Mouse (Mus musculus): ENCODE measurements around the gene Ubox5. TPM values are rescaled to one million over a fixed set of nuclear protein-coding genes. Genes with fewer than 3 reads are reported as not detected.
A peak's percentile ranks its signal among the peaks of the same experiment; 100 is the strongest.

The Ubox5 gene
- polyA plus RNA-seq, 1 experiment from 2014 or later = 5.0 TPM

DNA sequence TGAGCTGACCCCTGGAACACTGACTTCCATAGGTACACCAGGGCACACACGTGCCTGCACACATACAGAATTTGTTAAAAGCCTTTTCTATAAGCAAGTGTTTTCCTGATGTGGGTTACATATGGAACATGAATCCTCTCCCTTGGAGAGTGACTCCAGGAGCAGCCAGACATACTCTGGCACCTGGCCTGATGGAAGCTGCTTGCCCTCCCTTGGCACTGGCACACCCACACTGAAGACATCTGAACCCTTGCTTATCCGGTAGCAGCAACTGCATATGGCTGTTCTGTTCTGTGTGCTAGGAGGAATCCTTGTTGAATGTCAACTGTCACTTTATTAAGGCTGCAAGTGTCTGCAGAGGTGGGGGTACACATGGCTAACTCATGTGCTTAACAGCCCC lies 38.8 kb downstream of the Ubox5 start:
- H3K4me3 ChIP-seq (replicated peaks) = no peak overlapping the region
- ATAC-seq (ENCODE audit: insufficient read depth) = no peak
- H3K4me1 ChIP-seq (replicated peaks) = 0 out of 2 replicates have a peak, but pooled peaks cover under 1% of the 10 kb centered on the region
- peaks cover 9% of the 10 kb centered on the region; the same call in 1 of the 2 replicates for H3K36me3 ChIP-seq (replicated peaks)
- no peaks in the 10 kb centered on the region for H3K9me3 ChIP-seq (replicated peaks)
- H3K27me3 ChIP-seq = no peaks in the 10 kb centered on the region
- no peak overlapping the region for H3K27ac ChIP-seq (replicated peaks)
- WGBS (ENCODE audit: insufficient replicate concordance) = 71% methylated on average over 2 of the region's 2 CpGs
- no peak overlapping the region for H3K4me2 ChIP-seq
- H3K9ac ChIP-seq = no peak overlapping the region

DNA sequence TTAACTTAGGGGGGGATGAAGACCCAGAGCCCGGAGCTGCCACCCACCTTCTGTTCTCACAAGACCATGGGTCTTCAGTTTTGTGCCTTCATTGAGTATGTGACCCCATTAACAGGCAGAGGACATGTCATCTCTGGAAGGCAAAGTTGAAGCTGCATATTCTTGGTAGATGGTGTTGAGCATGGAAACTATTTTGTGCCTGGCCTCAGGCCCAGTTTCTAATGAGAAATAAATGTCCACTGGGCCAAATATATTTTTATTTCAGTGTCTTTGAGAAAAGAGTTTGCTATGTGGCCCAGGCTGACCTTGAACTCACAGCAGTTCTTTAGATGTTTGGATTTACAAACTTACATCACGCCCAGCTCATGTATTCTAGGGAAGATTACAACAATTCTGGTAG lies 40.1 kb downstream of the Ubox5 start:
- H3K27ac ChIP-seq (replicated peaks) = no peak overlapping the region
- no peaks in the 10 kb centered on the region for H3K4me1 ChIP-seq (replicated peaks)
- H3K9me3 ChIP-seq (replicated peaks) = no peaks in the 10 kb centered on the region
- ATAC-seq (ENCODE audit: insufficient read depth) = no peak
- no peak overlapping the region for H3K4me3 ChIP-seq (replicated peaks)
- H3K9ac ChIP-seq = no peak overlapping the region
- no peaks in the 10 kb centered on the region for H3K27me3 ChIP-seq
- H3K4me2 ChIP-seq = no peak overlapping the region
- peaks cover 3% of the 10 kb centered on the region; the same call in 1 of the 2 replicates for H3K36me3 ChIP-seq (replicated peaks)
- WGBS (ENCODE audit: insufficient replicate concordance) = 82% methylated on average over 2 of the region's 2 CpGs

DNA sequence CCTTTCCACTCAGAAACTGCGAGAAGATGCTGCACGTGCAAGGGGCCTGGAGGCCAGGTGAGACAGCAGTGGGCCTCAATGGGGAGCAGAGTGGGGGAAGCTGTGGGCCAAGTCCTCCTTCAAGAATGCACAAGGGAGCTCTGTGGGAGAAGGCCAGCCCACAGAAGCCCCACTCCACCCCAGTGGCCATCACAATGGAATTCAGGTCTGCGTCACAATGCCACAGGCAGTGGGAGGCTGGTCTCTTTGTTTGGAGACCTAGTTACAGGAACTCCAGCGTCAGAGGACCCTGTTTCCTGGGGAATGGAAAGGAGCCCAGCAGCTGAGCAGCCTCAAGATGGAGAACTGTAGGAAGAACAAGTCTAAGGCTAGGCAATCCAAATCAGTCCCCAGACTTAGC lies 40.7 kb downstream of the Ubox5 start:
- no peak for ATAC-seq (ENCODE audit: insufficient read depth)
- no peak overlapping the region for H3K4me3 ChIP-seq (replicated peaks)
- H3K36me3 ChIP-seq (replicated peaks) = no peaks in the 10 kb centered on the region
- H3K4me2 ChIP-seq = no peak overlapping the region
- H3K9me3 ChIP-seq (replicated peaks) = no peaks in the 10 kb centered on the region
- no peak overlapping the region for H3K27ac ChIP-seq (replicated peaks)
- H3K4me1 ChIP-seq (replicated peaks) = no peaks in the 10 kb centered on the region
- peaks cover 3% of the 10 kb centered on the region; the same call in 1 of the 2 replicates for H3K27me3 ChIP-seq
- 66% methylated on average over 4 of the region's 4 CpGs for WGBS (ENCODE audit: insufficient replicate concordance)
- H3K9ac ChIP-seq = no peak overlapping the region

DNA sequence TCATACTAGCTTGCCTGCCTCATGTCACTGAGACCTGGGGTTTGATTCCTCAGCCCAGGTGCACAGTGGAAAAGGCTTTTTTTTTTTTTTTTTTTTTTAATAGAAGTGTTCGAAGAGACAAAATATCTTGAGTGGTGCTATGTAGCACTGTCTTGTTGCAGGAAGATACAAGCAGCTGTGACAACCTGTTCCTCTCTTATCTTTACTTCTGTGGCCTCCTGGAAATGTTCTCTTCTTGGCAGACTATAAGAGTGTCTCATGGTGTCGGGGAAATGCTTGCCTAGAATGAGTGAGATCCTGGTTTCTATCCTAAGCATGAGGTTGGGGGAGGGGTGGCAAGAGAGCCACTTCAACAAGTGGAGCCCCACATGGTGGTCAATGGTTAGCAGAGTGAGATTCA lies 41.5 kb downstream of the Ubox5 start:
- H3K27ac ChIP-seq (replicated peaks) = no peak overlapping the region
- H3K4me3 ChIP-seq (replicated peaks) = no peak overlapping the region
- no peaks in the 10 kb centered on the region for H3K36me3 ChIP-seq (replicated peaks)
- peaks cover 10% of the 10 kb centered on the region; the same call in 1 of the 2 replicates for H3K27me3 ChIP-seq
- ATAC-seq (ENCODE audit: insufficient read depth) = no peak
- WGBS (ENCODE audit: insufficient replicate concordance) = 24% methylated on average over 2 of the region's 2 CpGs
- no peaks in the 10 kb centered on the region for H3K4me1 ChIP-seq (replicated peaks)
- no peak overlapping the region for H3K4me2 ChIP-seq
- no peaks in the 10 kb centered on the region for H3K9me3 ChIP-seq (replicated peaks)
- H3K9ac ChIP-seq = no peak overlapping the region

DNA sequence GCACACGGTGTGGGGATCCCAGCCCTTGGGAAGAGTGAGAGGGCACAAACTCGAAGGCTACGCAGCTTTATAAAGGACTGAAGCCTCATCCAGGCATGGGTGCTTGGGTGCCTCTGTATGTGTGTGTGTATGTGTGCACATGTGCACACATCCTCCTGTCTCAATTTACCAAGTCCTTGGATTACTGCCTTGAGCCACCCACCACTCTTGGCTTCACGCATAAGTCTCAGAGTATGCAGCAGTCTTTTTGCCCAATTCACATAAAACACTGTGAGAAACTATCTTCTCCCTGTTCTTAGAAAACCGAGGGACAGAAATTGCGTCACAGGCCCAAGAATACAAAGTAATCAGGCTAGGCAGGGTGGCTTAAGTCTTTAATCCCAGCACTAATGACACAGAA lies 43.8 kb downstream of the Ubox5 start:
- Histone ChIP-seq H3K27ac (replicated peaks) (no peak overlapping the region), H3K36me3 (replicated peaks) (no peaks in the 10 kb centered on the region), H3K4me3 (replicated peaks) (no peak overlapping the region), H3K9ac (no peak overlapping the region), H3K9me3 (replicated peaks) (no peaks in the 10 kb centered on the region), H3K4me2 (no peak overlapping the region), H3K4me1 (replicated peaks) (no peaks in the 10 kb centered on the region), H3K27me3 (peaks cover 34% of the 10 kb centered on the region)
- no peak for ATAC-seq (ENCODE audit: insufficient read depth)
- WGBS (ENCODE audit: insufficient replicate concordance) = 59% methylated on average over 6 of the region's 6 CpGs

DNA sequence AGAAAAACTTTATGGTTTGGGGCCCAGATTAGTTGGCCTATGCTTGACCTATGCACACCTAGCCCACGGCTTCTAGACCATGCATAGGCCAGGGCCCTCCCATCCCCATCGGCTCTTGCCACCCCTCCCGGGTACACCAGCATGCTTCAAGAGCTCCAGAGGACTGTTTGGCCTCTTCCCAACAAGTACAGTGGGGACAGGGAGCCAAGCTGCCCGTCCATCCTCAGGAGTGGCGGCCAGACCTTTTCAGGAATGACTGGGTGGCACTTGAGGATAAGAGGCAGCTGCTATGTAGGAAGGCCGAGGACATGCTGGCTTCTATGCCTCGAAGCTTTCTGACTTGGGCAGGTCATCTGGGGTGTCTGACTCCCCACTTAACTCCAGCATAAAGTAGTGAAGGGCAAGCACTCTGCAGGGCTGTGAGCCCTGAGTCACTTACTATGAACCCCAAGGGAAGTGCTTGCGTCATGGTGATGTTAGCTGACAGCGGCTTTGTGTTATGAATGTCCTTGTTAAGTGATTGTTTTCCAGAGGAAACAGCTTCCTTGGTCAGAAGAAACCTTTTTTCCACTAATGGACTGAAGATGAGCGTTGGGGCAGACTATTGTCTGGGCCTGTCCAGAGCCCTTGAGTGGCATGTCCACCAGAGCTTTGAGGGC lies 45.8 kb downstream of the Ubox5 start:
- Histone ChIP-seq H3K27me3 (peaks cover 53% of the 10 kb centered on the region), H3K9ac (no peak overlapping the region), H3K4me1 (replicated peaks) (peaks cover 4% of the 10 kb centered on the region), H3K9me3 (replicated peaks) (no peaks in the 10 kb centered on the region), H3K36me3 (replicated peaks) (no peaks in the 10 kb centered on the region), H3K4me3 (replicated peaks) (no peak overlapping the region), H3K4me2 (no peak overlapping the region), H3K27ac (replicated peaks) (no peak overlapping the region)
- 60% methylated on average over 10 of the region's 10 CpGs for WGBS (ENCODE audit: insufficient replicate concordance)
- ATAC-seq (ENCODE audit: insufficient read depth) = no peak

DNA sequence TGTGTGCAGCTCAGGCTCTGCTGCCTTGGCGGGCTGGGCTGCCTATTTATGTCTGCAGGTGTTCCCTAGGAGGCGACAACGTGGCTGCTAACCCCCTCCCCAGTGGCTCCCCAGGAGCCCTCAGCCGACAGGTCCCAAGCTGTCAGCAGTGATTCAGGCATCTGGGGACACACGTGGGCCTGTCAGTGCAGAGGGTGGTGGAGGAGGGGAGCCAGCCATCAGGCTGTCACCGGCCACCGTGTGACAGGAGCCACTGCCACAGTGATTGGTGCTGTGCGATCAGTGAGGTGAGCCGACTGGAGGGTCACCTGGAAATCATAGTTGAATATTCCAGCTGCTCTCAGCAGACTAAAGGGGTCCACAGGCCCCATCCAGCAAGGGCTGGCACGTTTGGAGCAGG lies 47.3 kb downstream of the Ubox5 start, which contains the start of gene Avp:
Avp (minus strand) TSS at position 3 of the 400 bp plus-strand sequence.
- Histone ChIP-seq H3K27ac (replicated peaks) (no peak within 1 kb of the TSS), H3K27me3 (peaks cover 68% of the 10 kb centered on the region), H3K9ac (no peak within 1 kb of the TSS), H3K9me3 (replicated peaks) (no peaks in the 10 kb centered on the region), H3K4me2 (no peak within 1 kb of the TSS), H3K4me3 (replicated peaks) (no peak within 1 kb of the TSS), H3K36me3 (replicated peaks) (no peaks in the 10 kb centered on the region), H3K4me1 (replicated peaks) (peaks cover 8% of the 10 kb centered on the region)
- WGBS (ENCODE audit: insufficient replicate concordance) = 39% methylated on average over 10 of the region's 10 CpGs
- ATAC-seq (ENCODE audit: insufficient read depth) = no peak

DNA sequence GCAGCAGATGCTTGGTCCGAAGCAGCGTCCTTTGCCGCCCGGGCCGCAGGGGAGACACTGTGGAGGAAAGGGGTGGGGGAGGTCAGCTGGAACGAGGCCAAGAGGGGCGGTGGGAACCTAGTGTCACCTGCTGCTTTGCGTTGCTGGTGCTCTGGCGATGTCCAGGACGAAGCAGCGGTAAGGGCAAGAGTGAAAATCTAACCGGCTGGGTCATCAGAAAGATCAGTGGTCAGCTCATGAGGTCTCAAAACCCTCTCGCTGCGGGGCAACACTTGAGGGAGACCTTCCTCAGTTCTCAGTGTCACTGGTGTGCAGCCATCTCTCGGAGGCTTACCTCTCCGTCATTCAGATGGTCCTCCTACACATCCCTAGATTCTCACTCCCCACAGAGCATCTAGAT lies 48.6 kb downstream of the Ubox5 start:
- H3K4me2 ChIP-seq = no peak overlapping the region
- no peak for ATAC-seq (ENCODE audit: insufficient read depth)
- no peak overlapping the region for H3K27ac ChIP-seq (replicated peaks)
- H3K4me1 ChIP-seq (replicated peaks) = peaks cover 15% of the 10 kb centered on the region
- 5% methylated on average over 16 of the region's 16 CpGs for WGBS (ENCODE audit: insufficient replicate concordance)
- H3K27me3 ChIP-seq = peaks cover 82% of the 10 kb centered on the region
- no peaks in the 10 kb centered on the region for H3K36me3 ChIP-seq (replicated peaks)
- no peak overlapping the region for H3K9ac ChIP-seq
- no peaks in the 10 kb centered on the region for H3K9me3 ChIP-seq (replicated peaks)
- H3K4me3 ChIP-seq (replicated peaks) = no peak overlapping the region

DNA sequence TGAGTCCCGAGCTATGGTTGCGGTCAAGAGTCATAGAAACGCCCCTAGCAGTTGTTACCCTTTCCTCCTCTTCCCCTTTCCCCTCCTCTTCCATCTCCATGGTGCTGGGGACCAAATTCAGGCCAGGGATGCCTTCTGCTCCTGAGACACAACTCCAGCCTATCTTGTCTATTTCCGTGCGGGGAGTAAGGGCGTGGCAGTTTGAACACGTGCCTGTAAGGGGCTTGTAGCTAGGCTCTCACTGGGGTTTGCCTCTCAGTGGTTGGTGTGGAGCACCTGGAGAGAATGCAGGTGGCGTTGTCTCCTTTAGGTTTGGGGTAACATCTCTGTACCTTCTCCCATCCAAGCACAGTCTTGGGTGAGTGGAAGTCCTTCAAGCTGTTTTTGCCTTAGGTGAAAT lies 50.0 kb downstream of the Ubox5 start:
- H3K4me2 ChIP-seq = no peak overlapping the region
- H3K4me3 ChIP-seq (replicated peaks) = no peak overlapping the region
- no peak overlapping the region for H3K9ac ChIP-seq
- no peaks in the 10 kb centered on the region for H3K36me3 ChIP-seq (replicated peaks)
- H3K4me1 ChIP-seq (replicated peaks) = peaks cover 15% of the 10 kb centered on the region
- peaks cover 96% of the 10 kb centered on the region for H3K27me3 ChIP-seq
- no peaks in the 10 kb centered on the region for H3K9me3 ChIP-seq (replicated peaks)
- 5% methylated on average over 8 of the region's 8 CpGs for WGBS (ENCODE audit: insufficient replicate concordance)
- no peak for ATAC-seq (ENCODE audit: insufficient read depth)
- no peak overlapping the region for H3K27ac ChIP-seq (replicated peaks)

DNA sequence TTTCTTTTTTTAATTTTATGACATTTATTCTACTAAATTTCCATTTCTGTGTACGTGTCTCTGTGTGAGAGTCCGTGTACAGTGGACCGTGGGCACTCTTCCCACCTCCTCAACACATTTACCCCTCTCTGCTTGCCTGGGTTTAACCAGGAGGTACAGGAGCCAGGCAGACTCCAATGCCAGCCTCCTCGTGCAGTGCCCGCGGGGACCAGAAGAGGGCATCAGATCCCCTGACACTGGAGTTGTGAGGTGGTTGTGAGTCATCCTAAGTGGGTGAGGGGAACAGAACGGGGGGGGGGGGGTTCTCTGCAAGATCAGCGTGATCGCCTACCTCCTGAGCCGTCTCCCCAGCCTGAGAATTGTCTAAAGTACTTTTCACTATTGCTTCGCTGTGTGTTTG lies 51.7 kb downstream of the Ubox5 start:
- Histone ChIP-seq H3K4me3 (replicated peaks) (no peak overlapping the region), H3K4me1 (replicated peaks) (peaks cover 15% of the 10 kb centered on the region), H3K27me3 (peaks cover 95% of the 10 kb centered on the region), H3K9me3 (replicated peaks) (no peaks in the 10 kb centered on the region), H3K4me2 (no peak overlapping the region), H3K27ac (replicated peaks) (no peak overlapping the region), H3K36me3 (replicated peaks) (no peaks in the 10 kb centered on the region), H3K9ac (no peak overlapping the region)
- 10% methylated on average over 11 of the region's 11 CpGs for WGBS (ENCODE audit: insufficient replicate concordance)
- ATAC-seq (ENCODE audit: insufficient read depth) = no peak

DNA sequence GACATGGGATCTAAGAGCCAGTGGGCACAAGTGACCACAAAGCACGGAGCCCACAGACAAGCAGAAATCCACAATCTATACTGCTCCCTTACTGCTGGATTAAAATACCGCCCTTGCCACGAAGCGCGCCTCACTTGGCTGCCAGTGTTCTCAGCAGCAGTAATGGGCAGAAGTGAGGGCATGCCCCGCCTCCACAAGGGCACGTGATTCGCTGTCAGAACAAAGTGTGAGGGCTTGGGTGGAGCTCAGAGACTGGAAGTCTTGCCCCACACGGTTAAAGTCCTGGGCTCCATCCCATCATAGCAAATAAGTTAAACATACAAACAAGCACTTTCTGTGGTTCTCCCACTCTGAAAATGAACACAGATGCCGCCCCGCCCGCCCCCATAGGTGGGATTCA lies 52.2 kb downstream of the Ubox5 start:
- Histone ChIP-seq H3K9me3 (replicated peaks) (no peaks in the 10 kb centered on the region), H3K27ac (replicated peaks) (no peak overlapping the region), H3K4me2 (peak overlapping the region; percentile 46), H3K36me3 (replicated peaks) (no peaks in the 10 kb centered on the region), H3K4me1 (replicated peaks) (peaks cover 15% of the 10 kb centered on the region), H3K9ac (no peak overlapping the region), H3K4me3 (replicated peaks) (peak overlapping the region; percentile 6; the same call in 1 of the 2 replicates), H3K27me3 (peaks cover 90% of the 10 kb centered on the region)
- WGBS (ENCODE audit: insufficient replicate concordance) = 5% methylated on average over 12 of the region's 12 CpGs
- peak; percentile 33; the same call in 1 of the 2 replicates for ATAC-seq (ENCODE audit: insufficient read depth)

DNA sequence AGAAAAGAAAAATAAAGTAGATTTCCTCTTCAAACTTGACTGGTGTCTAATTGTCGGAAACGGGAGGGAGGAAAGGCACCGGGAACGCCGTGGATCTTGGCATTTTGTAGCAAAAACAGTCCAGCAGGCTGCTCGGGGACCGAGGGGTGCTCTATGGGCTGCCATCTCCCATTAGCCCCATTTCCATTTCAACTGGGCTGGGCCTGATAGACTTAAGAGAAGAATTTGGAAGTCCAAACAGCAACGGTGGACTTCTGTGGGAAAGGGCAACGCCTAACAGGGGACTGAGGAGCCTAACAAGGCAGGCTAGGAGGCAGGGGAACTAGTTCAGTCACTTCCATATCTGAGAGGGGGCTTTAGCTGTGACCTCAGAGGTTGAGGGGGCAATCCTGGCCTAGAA lies 52.8 kb downstream of the Ubox5 start:
- WGBS (ENCODE audit: insufficient replicate concordance) = 8% methylated on average over 9 of the region's 9 CpGs
- no peak for ATAC-seq (ENCODE audit: insufficient read depth)
- peak overlapping the region; percentile 6; the same call in 1 of the 2 replicates for H3K4me3 ChIP-seq (replicated peaks)

More for the DNA sequence above, 52.8 kb downstream of the Ubox5 start:
- Histone ChIP-seq H3K4me2 (peak overlapping the region; percentile 46), H3K36me3 (replicated peaks) (no peaks in the 10 kb centered on the region), H3K27ac (replicated peaks) (no peak overlapping the region), H3K27me3 (peaks cover 84% of the 10 kb centered on the region), H3K9ac (no peak overlapping the region), H3K9me3 (replicated peaks) (no peaks in the 10 kb centered on the region), H3K4me1 (replicated peaks) (peaks cover 15% of the 10 kb centered on the region)

Measured in liver, embryonic 15.5 days (tissue).